Mouse (Mus musculus) midbrain, embryonic 15.5 days (tissue): ENCODE results near the gene Lamb1. TPM values are rescaled to one million over a fixed set of nuclear protein-coding genes. Genes with fewer than 3 reads are reported as not detected.

Experiments used
- ATAC-seq: fragments of 200-750 bp; cut with Nextera tagmentation; replicated peaks from 2 replicates; pipeline ENCODE4 v1.8.0; 2017; ENCODE audit warnings: moderate TSS enrichment
- H3K27ac ChIP-seq: fragments of 300-500 bp; sonication (generic); 2 replicates; pipeline ENCODE4 v1.5.1; 2015; ENCODE audit warnings: mild to moderate bottlenecking, inconsistent platforms
- H3K27me3 ChIP-seq: fragments of 300-500 bp; sonication (generic); replicated peaks from 2 replicates; pipeline ENCODE4 v1.6.1; 2015; ENCODE audit warnings: inconsistent platforms
- H3K36me3 ChIP-seq: fragments of 300-500 bp; sonication (generic); replicated peaks from 2 replicates; pipeline ENCODE4 v1.6.1; 2015; ENCODE audit warnings: inconsistent platforms
- H3K4me1 ChIP-seq: fragments of 300-500 bp; sonication (generic); 2 replicates; pipeline ENCODE4 v1.6.1; 2015; ENCODE audit warnings: inconsistent platforms
- H3K4me2 ChIP-seq: fragments of 300-500 bp; sonication (generic); 2 replicates; pipeline ENCODE4 v1.6.1; 2015; ENCODE audit warnings: inconsistent platforms, mild to moderate bottlenecking, moderate library complexity
- H3K4me3 ChIP-seq: fragments of 300-500 bp; sonication (generic); 2 replicates; pipeline ENCODE4 v1.5.1; 2015; ENCODE audit warnings: mild to moderate bottlenecking, inconsistent platforms
- H3K9ac ChIP-seq: fragments of 300-500 bp; sonication (generic); 2 replicates; pipeline ENCODE4 v1.6.1; 2015; ENCODE audit warnings: mild to moderate bottlenecking, inconsistent platforms
- H3K9me3 ChIP-seq: fragments of 300-500 bp; sonication (generic); 2 replicates; pipeline ENCODE4 v1.6.1; 2016; ENCODE audit warnings: inconsistent platforms
- WGBS: fragments of 180-500 bp; shearing (Covaris S2); methylation state at CpG from one replicate; pipeline ENCODE4 v1.1.7; 2015; ENCODE audit warnings: mixed read lengths; 5-methylcytosine and 5-hydroxymethylcytosine counted together
- polyA plus RNA-seq: library from polyadenylated mRNA; unstranded; fragments of >200 nt; fragmentation: Nextera tagmentation; extraction: Ambion mirVana; gene quantifications from 2 replicates; pipeline ENCODE4 v1.2.1, GENCODE M21; 2015

Gene Lamb1
- polyA plus RNA-seq, 1 experiment from 2014 or later = 16.6 TPM

GRCm38 (mm10) chr12:31321532-31321931 is 56.5 kb downstream of the Lamb1 start:
- H3K27me3 ChIP-seq = no peaks in the 10 kb centered on the region
- 90% methylated on average over 1 of the region's 1 CpGs for WGBS
- H3K27ac ChIP-seq = no peak overlapping the region
- no peak overlapping the region for H3K4me2 ChIP-seq
- 0 out of 2 replicates have a peak, but pooled peaks cover 2% of the 10 kb centered on the region for H3K36me3 ChIP-seq
- no peaks in the 10 kb centered on the region for H3K4me1 ChIP-seq
- H3K4me3 ChIP-seq = no peak overlapping the region
- no peak for ATAC-seq
- no peak overlapping the region for H3K9ac ChIP-seq
- H3K9me3 ChIP-seq = no peaks in the 10 kb centered on the region

GRCm38 (mm10) chr12:31323136-31323695 is 58.2 kb downstream of the Lamb1 start:
- H3K9ac ChIP-seq = no peak overlapping the region
- WGBS = 89% methylated on average over 9 of the region's 9 CpGs
- H3K4me1 ChIP-seq = no peaks in the 10 kb centered on the region
- no peaks in the 10 kb centered on the region for H3K27me3 ChIP-seq
- H3K4me3 ChIP-seq = no peak overlapping the region
- H3K4me2 ChIP-seq = no peak overlapping the region
- no peaks in the 10 kb centered on the region for H3K9me3 ChIP-seq
- H3K27ac ChIP-seq = no peak overlapping the region
- no peak for ATAC-seq
- H3K36me3 ChIP-seq = 0 out of 2 replicates have a peak, but pooled peaks cover 2% of the 10 kb centered on the region

- no peak overlapping the region for H3K27ac ChIP-seq
- no peaks in the 10 kb centered on the region for H3K27me3 ChIP-seq
- H3K9me3 ChIP-seq = no peaks in the 10 kb centered on the region
- no peak for ATAC-seq
- no peaks in the 10 kb centered on the region for H3K4me1 ChIP-seq
- WGBS = 90% methylated on average over 9 of the region's 9 CpGs
- no peak overlapping the region for H3K4me3 ChIP-seq
- peaks cover 14% of the 10 kb centered on the region; the same call in 1 of the 2 replicates for H3K36me3 ChIP-seq
- H3K9ac ChIP-seq = no peak overlapping the region
- no peak overlapping the region for H3K4me2 ChIP-seq
These were observed 62.1 kb downstream of the Lamb1 start for GRCm38 (mm10) chr12:31327139-31327538.

- Histone ChIP-seq H3K9ac (no peak overlapping the region), H3K36me3 (peaks cover 41% of the 10 kb centered on the region), H3K4me3 (no peak overlapping the region), H3K9me3 (no peaks in the 10 kb centered on the region), H3K27ac (no peak overlapping the region), H3K27me3 (no peaks in the 10 kb centered on the region), H3K4me1 (no peaks in the 10 kb centered on the region), H3K4me2 (no peak overlapping the region)
- WGBS = 96% methylated on average over 1 of the region's 1 CpGs
- ATAC-seq = no peak
These were observed 68.2 kb downstream of the Lamb1 start for GRCm38 (mm10) chr12:31333261-31333660.

GRCm38 (mm10) chr12:31350191-31350943 is 85.3 kb downstream of the Lamb1 start:
- peaks cover 21% of the 10 kb centered on the region for H3K4me1 ChIP-seq
- H3K9ac ChIP-seq = peak overlapping the region; percentile 87
- no peak for ATAC-seq
- no peaks in the 10 kb centered on the region for H3K9me3 ChIP-seq
- 28% methylated on average over 15 of the region's 15 CpGs for WGBS
- no peaks in the 10 kb centered on the region for H3K27me3 ChIP-seq
- H3K4me2 ChIP-seq = peak overlapping the region; percentile 73
- H3K36me3 ChIP-seq = peaks cover 8% of the 10 kb centered on the region
- no peak overlapping the region for H3K27ac ChIP-seq
- peak overlapping the region; percentile 74 for H3K4me3 ChIP-seq

- no peaks in the 10 kb centered on the region for H3K9me3 ChIP-seq
- 5% methylated on average over 66 of the region's 66 CpGs for WGBS
- peaks cover 8% of the 10 kb centered on the region for H3K36me3 ChIP-seq
- H3K27me3 ChIP-seq = no peaks in the 10 kb centered on the region
- H3K4me1 ChIP-seq = peaks cover 21% of the 10 kb centered on the region
- peak within 1 kb of the TSS; percentile 87 for H3K9ac ChIP-seq
- peak within 1 kb of the TSS; percentile 73 for H3K4me2 ChIP-seq
- peak within 1 kb of the TSS; percentile 74 for H3K4me3 ChIP-seq
- peak within 1 kb of the TSS; percentile 79 for H3K27ac ChIP-seq
- peak; percentile 100 for ATAC-seq
These were observed 86.2 kb downstream of the Lamb1 start, which contains the start of gene Dld for GRCm38 (mm10) chr12:31350944-31351928. Gene Dld (minus strand): TSS chr12:31351453.

- 60% methylated on average over 3 of the region's 3 CpGs for WGBS
These were observed 101.4 kb downstream of the Lamb1 start for GRCm38 (mm10) chr12:31366428-31366827.

GRCm38 (mm10) chr12:31367721-31368120 is 102.7 kb downstream of the Lamb1 start:
- Histone ChIP-seq H3K4me1 (no peaks in the 10 kb centered on the region; the same call in 1 of the 2 replicates), H3K9ac (no peak overlapping the region), H3K27ac (no peak overlapping the region), H3K4me2 (no peak overlapping the region), H3K27me3 (no peaks in the 10 kb centered on the region), H3K36me3 (no peaks in the 10 kb centered on the region), H3K9me3 (no peaks in the 10 kb centered on the region), H3K4me3 (no peak overlapping the region)
- WGBS = 82% methylated on average over 5 of the region's 5 CpGs
- no peak for ATAC-seq

More at GRCm38 (mm10) chr12:31366428-31366827, 101.4 kb downstream of the Lamb1 start:
- no peak for ATAC-seq
- H3K27ac ChIP-seq = no peak overlapping the region
- no peaks in the 10 kb centered on the region for H3K27me3 ChIP-seq
- no peaks in the 10 kb centered on the region; the same call in 1 of the 2 replicates for H3K4me1 ChIP-seq
- no peak overlapping the region for H3K4me3 ChIP-seq
- no peak overlapping the region for H3K4me2 ChIP-seq
- H3K9me3 ChIP-seq = no peaks in the 10 kb centered on the region
- H3K9ac ChIP-seq = no peak overlapping the region
- H3K36me3 ChIP-seq = no peaks in the 10 kb centered on the region

- no peaks in the 10 kb centered on the region; the same call in 1 of the 2 replicates for H3K4me1 ChIP-seq
- 94% methylated on average over 1 of the region's 1 CpGs for WGBS
- no peak overlapping the region for H3K4me3 ChIP-seq
- peak; percentile 34; the same call in 1 of the 2 replicates for ATAC-seq
- H3K4me2 ChIP-seq = no peak overlapping the region
- H3K27me3 ChIP-seq = no peaks in the 10 kb centered on the region
- no peaks in the 10 kb centered on the region for H3K9me3 ChIP-seq
- no peak overlapping the region for H3K27ac ChIP-seq
- no peak overlapping the region for H3K9ac ChIP-seq
- H3K36me3 ChIP-seq = no peaks in the 10 kb centered on the region
These were observed 104.1 kb downstream of the Lamb1 start for GRCm38 (mm10) chr12:31369118-31369517.

GRCm38 (mm10) chr12:31369656-31370055 is 104.6 kb downstream of the Lamb1 start:
- Histone ChIP-seq H3K36me3 (no peaks in the 10 kb centered on the region), H3K9ac (no peak overlapping the region), H3K4me1 (peaks cover under 1% of the 10 kb centered on the region; the same call in 1 of the 2 replicates), H3K27ac (no peak overlapping the region), H3K4me2 (no peak overlapping the region), H3K4me3 (no peak overlapping the region), H3K27me3 (no peaks in the 10 kb centered on the region), H3K9me3 (no peaks in the 10 kb centered on the region)
- WGBS = 83% methylated on average over 7 of the region's 7 CpGs
- no peak for ATAC-seq

- H3K4me1 ChIP-seq = peaks cover 8% of the 10 kb centered on the region
- 31% methylated on average over 9 of the region's 9 CpGs for WGBS
- H3K9me3 ChIP-seq = no peaks in the 10 kb centered on the region
- H3K4me2 ChIP-seq = peak overlapping the region; percentile 44
- ATAC-seq = peak; percentile 85; the same call in 1 of the 2 replicates
- H3K27ac ChIP-seq = no peak overlapping the region
- no peak overlapping the region for H3K4me3 ChIP-seq
- no peaks in the 10 kb centered on the region for H3K27me3 ChIP-seq
- H3K9ac ChIP-seq = 0 out of 2 replicates have a peak overlapping the region, but pooled peaks have one; percentile 14
- H3K36me3 ChIP-seq = no peaks in the 10 kb centered on the region
These were observed 109.7 kb downstream of the Lamb1 start for GRCm38 (mm10) chr12:31374603-31375282.
